Mouse (Mus musculus) brain, embryonic 14.5 days (tissue): ENCODE measurements around the gene Nin.

ENCODE experiments used
- CTCF ChIP-seq: fragments of 200-500 bp; IDR thresholded peaks from 2 replicates; pipeline ENCODE4 v1.5.1; 2012; ENCODE audit warnings: inconsistent platforms, mild to moderate bottlenecking, moderate library complexity, borderline replicate concordance; ENCODE audit not compliant: insufficient read depth, insufficient read length; ENCODE audit errors: extremely low read depth
- POLR2A ChIP-seq: fragments of 200-500 bp; IDR thresholded peaks from 2 replicates; pipeline ENCODE4 v1.6.1; 2012; ENCODE audit warnings: mild to moderate bottlenecking, inconsistent platforms, borderline replicate concordance; ENCODE audit not compliant: poor library complexity, insufficient read depth, insufficient read length, severe bottlenecking; ENCODE audit errors: extremely low read depth

GRCm38 (mm10) chr12:70088297-70088696 lies 25.2 kb downstream of the Nin start:
- TF ChIP-seq CTCF (no peak), POLR2A (no peak)
